Mouse (Mus musculus) lung, embryonic 15.5 days (tissue): ENCODE data around the gene Ipcef1. TPM values are rescaled to one million over a fixed set of nuclear protein-coding genes. Genes with fewer than 3 reads are reported as not detected.
A peak's percentile ranks its signal among the peaks of the same experiment; 100 is the strongest.

Experiments
- ATAC-seq: fragments of 200-750 bp; cut with Nextera tagmentation; 2 replicates; pipeline ENCODE4 v1.8.0; 2017; ENCODE audit warnings: moderate number of reproducible peaks, borderline replicate concordance; ENCODE audit not compliant: low FRiP score, low TSS enrichment; ENCODE audit errors: extremely low read depth
- H3K27ac ChIP-seq: fragments of 300-500 bp; sonication (generic); 2 replicates; pipeline ENCODE4 v1.5.1; 2015; ENCODE audit warnings: moderate library complexity, mild to moderate bottlenecking, inconsistent platforms
- H3K27me3 ChIP-seq: fragments of 300-500 bp; sonication (generic); 2 replicates; pipeline ENCODE4 v1.6.1; 2015; ENCODE audit warnings: inconsistent platforms
- H3K36me3 ChIP-seq: fragments of 300-500 bp; sonication (generic); 2 replicates; pipeline ENCODE4 v1.6.1; 2015; ENCODE audit warnings: inconsistent platforms
- H3K4me1 ChIP-seq: fragments of 300-500 bp; sonication (generic); 2 replicates; pipeline ENCODE4 v1.6.1; 2015; ENCODE audit warnings: inconsistent platforms
- H3K4me2 ChIP-seq: fragments of 300-500 bp; sonication (generic); 2 replicates; pipeline ENCODE4 v1.6.1; 2015; ENCODE audit warnings: inconsistent platforms, mild to moderate bottlenecking, moderate library complexity
- H3K4me3 ChIP-seq: fragments of 300-500 bp; sonication (generic); 2 replicates; pipeline ENCODE4 v1.5.1; 2015; ENCODE audit warnings: mild to moderate bottlenecking, inconsistent platforms
- H3K9ac ChIP-seq: fragments of 300-500 bp; sonication (generic); 2 replicates; pipeline ENCODE4 v1.6.1; 2015; ENCODE audit warnings: inconsistent platforms
- H3K9me3 ChIP-seq: fragments of 300-500 bp; sonication (generic); 2 replicates; pipeline ENCODE4 v1.6.1; 2016; ENCODE audit warnings: inconsistent platforms
- WGBS: fragments of 180-500 bp; shearing (Covaris S2); methylation state at CpG from one replicate; pipeline ENCODE4 v1.1.7; 2015; 5-methylcytosine and 5-hydroxymethylcytosine counted together
- polyA plus RNA-seq: library from polyadenylated mRNA; unstranded; fragments of >200 nt; fragmentation: Nextera tagmentation; extraction: Ambion mirVana; gene quantifications from 2 replicates; pipeline ENCODE4 v1.2.1, GENCODE M21; 2015

Gene Ipcef1
- polyA plus RNA-seq, result 0.13 and 0.30 TPM in 2 replicates

GRCm38 (mm10) chr10:7052315-7053017 lies at the start of gene Ipcef1:
TSS of gene Ipcef1 (minus strand) at chr10:7052478.
- ATAC-seq, result no peak
- H3K9me3 ChIP-seq, result no peaks in the 10 kb centered on the region
- H3K4me2 ChIP-seq, result peak within 1 kb of the TSS; percentile 24; the same call in 1 of the 2 replicates
- H3K36me3 ChIP-seq, result no peaks in the 10 kb centered on the region
- no peaks in the 10 kb centered on the region for H3K27me3 ChIP-seq
- peaks cover 13% of the 10 kb centered on the region for H3K4me1 ChIP-seq
- H3K27ac ChIP-seq, result peak within 1 kb of the TSS; percentile 33; the same call in 1 of the 2 replicates
- H3K9ac ChIP-seq, result no peak within 1 kb of the TSS
- 27% methylated on average over 12 of the region's 12 CpGs for WGBS
- no peak within 1 kb of the TSS for H3K4me3 ChIP-seq

GRCm38 (mm10) chr10:7077971-7078370 lies 25.7 kb upstream of the Ipcef1 start:
- Histone ChIP-seq H3K9ac (no peak overlapping the region), H3K9me3 (no peaks in the 10 kb centered on the region), H3K36me3 (no peaks in the 10 kb centered on the region), H3K4me1 (peaks cover 11% of the 10 kb centered on the region; the same call in 1 of the 2 replicates), H3K27me3 (no peaks in the 10 kb centered on the region), H3K27ac (no peak overlapping the region), H3K4me2 (no peak overlapping the region), H3K4me3 (no peak overlapping the region)
- 67% methylated on average over 1 of the region's 1 CpGs for WGBS
- no peak for ATAC-seq

GRCm38 (mm10) chr10:7077389-7077808 lies 25.1 kb upstream of the Ipcef1 start:
- Histone ChIP-seq H3K4me2 (no peak overlapping the region), H3K9me3 (no peaks in the 10 kb centered on the region), H3K27ac (0 out of 2 replicates have a peak overlapping the region, but pooled peaks have one; percentile 42), H3K27me3 (no peaks in the 10 kb centered on the region), H3K4me1 (peaks cover 11% of the 10 kb centered on the region; the same call in 1 of the 2 replicates), H3K36me3 (no peaks in the 10 kb centered on the region), H3K9ac (no peak overlapping the region), H3K4me3 (no peak overlapping the region)
- peak; percentile 63; the same call in 1 of the 2 replicates for ATAC-seq
- whole genome bisulfite sequencing, result 26% methylated on average over 7 of the region's 7 CpGs

- Histone ChIP-seq H3K27ac (peak overlapping the region; percentile 48), H3K4me1 (peaks cover 11% of the 10 kb centered on the region; the same call in 1 of the 2 replicates), H3K9me3 (no peaks in the 10 kb centered on the region), H3K4me2 (peak overlapping the region; percentile 44), H3K9ac (no peak overlapping the region), H3K27me3 (no peaks in the 10 kb centered on the region), H3K4me3 (0 out of 2 replicates have a peak overlapping the region, but pooled peaks have one; percentile 2), H3K36me3 (no peaks in the 10 kb centered on the region)
- 25% methylated on average over 7 of the region's 8 CpGs for WGBS
- ATAC-seq, result peak; percentile 81; the same call in 1 of the 2 replicates
Observed at GRCm38 (mm10) chr10:7076662-7077211, 24.5 kb upstream of the Ipcef1 start.

- Histone ChIP-seq H3K27ac (peak overlapping the region; percentile 48), H3K4me2 (peak overlapping the region; percentile 44), H3K9ac (no peak overlapping the region), H3K9me3 (no peaks in the 10 kb centered on the region), H3K4me3 (0 out of 2 replicates have a peak overlapping the region, but pooled peaks have one; percentile 2), H3K27me3 (no peaks in the 10 kb centered on the region), H3K36me3 (no peaks in the 10 kb centered on the region), H3K4me1 (peaks cover 11% of the 10 kb centered on the region; the same call in 1 of the 2 replicates)
- ATAC-seq, result peak; percentile 71; the same call in 1 of the 2 replicates
- 7% methylated on average over 8 of the region's 8 CpGs for WGBS
Observed at GRCm38 (mm10) chr10:7076201-7076600, 23.9 kb upstream of the Ipcef1 start.

GRCm38 (mm10) chr10:7075661-7076060 lies 23.4 kb upstream of the Ipcef1 start:
- H3K4me2 ChIP-seq, result no peak overlapping the region
- WGBS, result 80% methylated on average over 2 of the region's 2 CpGs
- ATAC-seq, result no peak

GRCm38 (mm10) chr10:7074231-7074630 lies 22.0 kb upstream of the Ipcef1 start:
- no peak for ATAC-seq

More at GRCm38 (mm10) chr10:7075661-7076060, 23.4 kb upstream of the Ipcef1 start:
- H3K9ac ChIP-seq, result no peak overlapping the region
- no peaks in the 10 kb centered on the region for H3K9me3 ChIP-seq
- H3K27me3 ChIP-seq, result no peaks in the 10 kb centered on the region
- peaks cover 11% of the 10 kb centered on the region; the same call in 1 of the 2 replicates for H3K4me1 ChIP-seq
- no peak overlapping the region for H3K4me3 ChIP-seq
- H3K36me3 ChIP-seq, result no peaks in the 10 kb centered on the region
- no peak overlapping the region for H3K27ac ChIP-seq

GRCm38 (mm10) chr10:7070924-7071323 lies 18.6 kb upstream of the Ipcef1 start:
- WGBS, result 59% methylated on average over 5 of the region's 5 CpGs
- Histone ChIP-seq H3K9ac (no peak overlapping the region), H3K27ac (no peak overlapping the region), H3K4me1 (no peaks in the 10 kb centered on the region; the same call in 1 of the 2 replicates), H3K27me3 (no peaks in the 10 kb centered on the region; the same call in 1 of the 2 replicates), H3K4me3 (no peak overlapping the region), H3K9me3 (no peaks in the 10 kb centered on the region), H3K4me2 (no peak overlapping the region), H3K36me3 (no peaks in the 10 kb centered on the region)
- ATAC-seq, result no peak

More at GRCm38 (mm10) chr10:7074231-7074630, 22.0 kb upstream of the Ipcef1 start:
- no peaks in the 10 kb centered on the region for H3K36me3 ChIP-seq
- no peak overlapping the region for H3K4me3 ChIP-seq
- H3K27ac ChIP-seq, result no peak overlapping the region
- WGBS, result 88% methylated on average over 2 of the region's 2 CpGs
- no peak overlapping the region for H3K4me2 ChIP-seq
- no peaks in the 10 kb centered on the region for H3K27me3 ChIP-seq
- peaks cover 11% of the 10 kb centered on the region; the same call in 1 of the 2 replicates for H3K4me1 ChIP-seq
- H3K9me3 ChIP-seq, result no peaks in the 10 kb centered on the region
- H3K9ac ChIP-seq, result no peak overlapping the region

GRCm38 (mm10) chr10:7070100-7070835 lies 18.0 kb upstream of the Ipcef1 start:
- Histone ChIP-seq H3K4me2 (no peak overlapping the region), H3K9me3 (no peaks in the 10 kb centered on the region), H3K27me3 (no peaks in the 10 kb centered on the region; the same call in 1 of the 2 replicates), H3K27ac (no peak overlapping the region), H3K4me1 (no peaks in the 10 kb centered on the region), H3K36me3 (no peaks in the 10 kb centered on the region), H3K4me3 (no peak overlapping the region), H3K9ac (no peak overlapping the region)
- WGBS, result 46% methylated on average over 8 of the region's 8 CpGs
- no peak for ATAC-seq

GRCm38 (mm10) chr10:7069090-7069489 lies 16.8 kb upstream of the Ipcef1 start:
- H3K27me3 ChIP-seq, result no peaks in the 10 kb centered on the region; the same call in 1 of the 2 replicates
- WGBS, result 85% methylated on average over 2 of the region's 2 CpGs
- H3K4me3 ChIP-seq, result no peak overlapping the region

GRCm38 (mm10) chr10:7068608-7069007 lies 16.3 kb upstream of the Ipcef1 start:
- H3K4me2 ChIP-seq, result no peak overlapping the region
- H3K27ac ChIP-seq, result no peak overlapping the region
- H3K27me3 ChIP-seq, result no peaks in the 10 kb centered on the region; the same call in 1 of the 2 replicates
- no peaks in the 10 kb centered on the region for H3K4me1 ChIP-seq
- 68% methylated on average over 12 of the region's 12 CpGs for WGBS
- no peak for ATAC-seq
- H3K9me3 ChIP-seq, result no peaks in the 10 kb centered on the region
- no peaks in the 10 kb centered on the region for H3K36me3 ChIP-seq
- H3K9ac ChIP-seq, result no peak overlapping the region
- no peak overlapping the region for H3K4me3 ChIP-seq

More at GRCm38 (mm10) chr10:7069090-7069489, 16.8 kb upstream of the Ipcef1 start:
- ATAC-seq, result no peak
- no peaks in the 10 kb centered on the region for H3K4me1 ChIP-seq
- no peak overlapping the region for H3K9ac ChIP-seq
- no peak overlapping the region for H3K27ac ChIP-seq
- no peaks in the 10 kb centered on the region for H3K9me3 ChIP-seq
- H3K4me2 ChIP-seq, result no peak overlapping the region
- no peaks in the 10 kb centered on the region for H3K36me3 ChIP-seq
